Mouse (Mus musculus) small intestine, adult 10 weeks (tissue): ENCODE results near the gene Clec4g. TPM values are rescaled to one million over a fixed set of nuclear protein-coding genes. Genes with fewer than 3 reads are reported as not detected.

Experiments
- polyA plus RNA-seq: library from polyadenylated mRNA; stranded (reverse); fragments of 350-450 nt; fragmentation: Illumina TruSeq; extraction: RNeasy Lipid Tissue Mini Kit (QIAGEN cat#74804); gene quantifications from one replicate; pipeline ENCODE4 v1.2.3, GENCODE M21; 2014; ENCODE audit warnings: low replicate concordance

Gene Clec4g
- polyA plus RNA-seq = not detected

DNA sequence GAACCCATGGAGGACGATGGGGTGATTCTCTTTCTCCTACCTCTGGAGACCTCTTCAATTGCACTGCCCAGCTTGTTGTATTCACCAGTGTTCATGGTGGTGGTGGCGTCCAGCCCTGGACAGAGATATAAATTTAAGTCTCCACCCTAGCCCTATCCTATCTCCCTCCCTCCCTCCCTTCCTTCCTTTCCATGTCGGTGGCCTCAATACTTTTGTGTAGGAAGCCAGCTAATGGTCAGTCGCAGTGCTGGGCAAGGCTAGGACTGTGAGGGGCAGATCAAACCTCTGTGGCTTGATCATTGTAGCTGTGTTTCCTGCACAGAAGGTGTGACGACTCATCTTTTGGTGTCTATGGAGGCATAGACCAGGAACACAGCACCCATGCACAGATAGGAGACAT, at the start of gene Clec4g:
Gene Clec4g, minus strand, starts transcription at position 101 of the 400 bp plus-strand sequence.

GRCm38 (mm10) chr8:3748761-3749160, 28.3 kb upstream of the Clec4g start, which contains the start of gene Cd209a:
TSS of gene Cd209a (minus strand) at chr8:3748984.

GRCm38 (mm10) chr8:3694121-3694520, 26.3 kb downstream of the Clec4g start, which contains the start of gene Fcer2a:
TSS of gene Fcer2a (minus strand) at chr8:3694175.

DNA sequence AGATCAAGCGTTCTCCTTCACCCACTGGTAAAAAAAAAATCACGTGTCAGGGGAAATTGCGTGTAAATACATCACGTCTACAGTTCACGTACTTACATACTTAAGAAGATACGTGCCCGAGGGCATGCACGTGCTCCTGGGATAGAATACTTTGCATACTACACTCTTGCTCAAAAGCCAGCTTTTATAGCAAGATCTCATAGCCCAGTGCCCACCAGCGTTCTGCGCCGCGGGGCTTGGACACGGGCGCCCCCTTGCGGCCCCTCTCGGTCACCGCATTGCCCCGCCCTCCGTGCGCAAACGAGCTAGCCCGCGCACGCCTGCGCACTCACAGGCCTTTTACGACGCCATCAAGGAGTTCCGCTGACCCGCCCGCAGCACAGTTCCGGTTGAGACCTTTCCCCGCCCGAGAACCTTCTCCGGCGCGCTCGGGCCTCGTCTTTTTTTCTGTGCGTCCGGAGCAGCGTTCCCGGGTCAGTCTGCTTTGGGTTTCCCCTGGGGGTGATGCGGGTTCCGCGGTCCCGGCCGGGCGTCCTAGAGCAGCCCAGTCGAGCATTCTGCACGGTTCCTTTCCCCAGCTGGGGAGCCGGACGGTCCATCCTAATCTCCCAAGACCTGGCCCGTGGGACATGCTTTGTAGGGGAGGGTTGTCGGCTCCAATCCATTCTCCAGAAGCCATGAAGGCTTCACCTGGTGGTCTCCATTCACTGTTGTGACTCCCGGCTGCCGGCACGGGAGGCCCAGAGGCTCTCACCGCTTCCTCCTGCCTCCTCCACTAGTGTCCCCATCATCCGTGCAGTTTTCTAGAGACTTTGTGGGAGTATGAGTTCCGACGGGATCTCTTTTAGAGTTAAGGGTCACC, 44.1 kb downstream of the Clec4g start, which contains the start of gene Trappc5:
Gene Trappc5, plus strand, starts transcription at position 169 of the 862 bp plus-strand sequence.

DNA sequence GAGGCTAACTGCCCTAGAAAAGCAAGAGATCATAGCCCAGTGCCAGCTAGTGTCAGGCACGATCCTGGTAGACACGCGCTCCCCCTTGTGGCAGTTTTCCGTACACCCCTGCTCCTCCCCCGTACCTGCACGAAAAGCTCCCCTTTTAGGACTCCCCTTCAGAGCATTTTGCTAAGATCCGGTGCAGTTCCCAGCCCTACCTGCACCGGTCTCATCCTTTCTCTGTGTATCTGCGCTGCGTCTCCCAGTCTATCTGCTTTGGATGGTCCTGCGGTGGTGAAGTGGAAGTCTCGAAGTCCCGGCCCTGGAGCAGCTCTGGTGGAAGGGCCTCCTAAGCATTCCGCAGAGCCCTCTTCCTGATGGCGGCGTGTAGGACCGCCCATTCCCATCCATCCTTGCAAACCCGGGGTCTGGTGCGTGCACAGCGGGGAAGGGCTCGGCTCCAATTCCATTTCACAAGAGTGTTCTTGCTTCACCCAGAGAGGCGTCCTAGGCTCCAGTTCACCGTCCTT, 48.4 kb downstream of the Clec4g start, which contains the start of gene Fcor:
Gene Fcor, minus strand, starts transcription at position 383 of the 512 bp plus-strand sequence.

GRCm38 (mm10) chr8:3665507-3665906, 54.9 kb downstream of the Clec4g start, which contains the start of gene Mcemp1:
TSS of gene Mcemp1 (plus strand) at chr8:3665754.

Other genes starting within 250 kb of the Clec4g start
- gene Tex45, start 249.8 kb downstream of the Clec4g start, polyA plus RNA-seq = not detected
- gene Zfp358, start 227.5 kb downstream of the Clec4g start, polyA plus RNA-seq = 0.52 TPM
- gene Mcoln1, start 220.2 kb downstream of the Clec4g start, polyA plus RNA-seq = 16.9 TPM
- 14.2 TPM for gene Pnpla6, start 205.3 kb downstream of the Clec4g start, polyA plus RNA-seq
- gene C330021F23Rik, start 152.7 kb downstream of the Clec4g start, polyA plus RNA-seq = 1.4 TPM
- 2.7 TPM for gene Camsap3, start 133.4 kb downstream of the Clec4g start, polyA plus RNA-seq
- 0.19 TPM for gene Xab2, start 99.3 kb downstream of the Clec4g start, polyA plus RNA-seq
- gene Pet100, start 99.1 kb downstream of the Clec4g start, polyA plus RNA-seq = 4.4 TPM
- not detected for gene Pcp2, start 95.1 kb downstream of the Clec4g start, polyA plus RNA-seq
- gene Stxbp2, start 89.7 kb downstream of the Clec4g start, polyA plus RNA-seq = 46.8 TPM
- gene Retn, start 64.9 kb downstream of the Clec4g start, polyA plus RNA-seq = 3.1 TPM
- not detected for gene Mcemp1, start 54.9 kb downstream of the Clec4g start, polyA plus RNA-seq
- not detected for gene Fcor, start 48.3 kb downstream of the Clec4g start, polyA plus RNA-seq
- gene Trappc5, start 44.4 kb downstream of the Clec4g start, polyA plus RNA-seq = 4.5 TPM
- gene Fcer2a, start 26.5 kb downstream of the Clec4g start, polyA plus RNA-seq = 0.85 TPM
- gene Cd209a, start 28.3 kb upstream of the Clec4g start, polyA plus RNA-seq = 15.9 TPM
- 0.37 TPM for gene Cd209e, start 133.7 kb upstream of the Clec4g start, polyA plus RNA-seq
- not detected for gene Cd209d, start 157.9 kb upstream of the Clec4g start, polyA plus RNA-seq
- 5.9 TPM for gene Cd209b, start 206.2 kb upstream of the Clec4g start, polyA plus RNA-seq
- gene Cd209c, start 234.1 kb upstream of the Clec4g start, polyA plus RNA-seq = 2.2 TPM